Mouse (Mus musculus) heart, adult 2 months (tissue): Measurements from ENCODE around the gene Efcab9.
A peak's percentile ranks its signal among the peaks of the same experiment; 100 is the strongest.

Source experiments
- CTCF ChIP-seq: fragments of 200-600 bp; IDR thresholded peaks from 2 replicates; pipeline ENCODE4 v1.8.1; 2022; ENCODE audit warnings: antibody characterized with exemption, mild to moderate bottlenecking, moderate library complexity
- EP300 ChIP-seq: fragments of 200-500 bp; IDR thresholded peaks from 2 replicates; pipeline ENCODE4 v1.6.1; 2011; ENCODE audit warnings: low read depth, low read length, control low read depth; ENCODE audit not compliant: insufficient read depth
- POLR2A ChIP-seq: fragments of 200-500 bp; IDR thresholded peaks from 2 replicates; pipeline ENCODE4 v1.6.1; 2011; ENCODE audit warnings: mild to moderate bottlenecking, low read depth, low read length, control low read depth; ENCODE audit not compliant: insufficient read depth

GRCm38 (mm10) chr11:32552401-32553090 is 20.7 kb upstream of the Efcab9 start:
- TF ChIP-seq POLR2A, result no peak
- no peak for TF ChIP-seq CTCF
- TF ChIP-seq EP300, result 0 out of 2 replicates have a peak, but pooled peaks have one; percentile 6
